Mouse (Mus musculus) megakaryocyte, embryonic 14.5 days (primary cell): Measurements from ENCODE around the gene Scube3. TPM values are rescaled to one million over a fixed set of nuclear protein-coding genes. Genes with fewer than 3 reads are reported as not detected.
A peak's percentile ranks its signal among the peaks of the same experiment; 100 is the strongest.

ENCODE experiments used
- H3K27me3 ChIP-seq: replicated peaks from 2 replicates; pipeline ENCODE3; 2012; ENCODE audit warnings: inconsistent platforms
- H3K36me3 ChIP-seq: replicated peaks from 2 replicates; pipeline ENCODE3; 2012; ENCODE audit warnings: low read length, inconsistent platforms, mixed read lengths
- H3K4me1 ChIP-seq: 2 replicates; pipeline ENCODE4 v1.6.1; 2012; ENCODE audit warnings: inconsistent platforms
- H3K4me3 ChIP-seq: replicated peaks from 2 replicates; pipeline ENCODE3; 2012; ENCODE audit warnings: moderate library complexity, mild to moderate bottlenecking, inconsistent platforms
- H3K9me3 ChIP-seq: 2 replicates; pipeline ENCODE4 v1.6.1; 2012; ENCODE audit warnings: inconsistent platforms
- FLI1 ChIP-seq: IDR thresholded peaks from 2 replicates; pipeline ENCODE4 v1.6.1; 2012; ENCODE audit warnings: low read length, inconsistent platforms, mixed read lengths
- GATA1 ChIP-seq: IDR thresholded peaks from 3 replicates; pipeline ENCODE4 v1.6.1; 2012; ENCODE audit warnings: mixed read lengths, low read length, inconsistent platforms, borderline replicate concordance
- polyA plus RNA-seq: library from polyadenylated mRNA; stranded (reverse); fragments of >175 nt; gene quantifications from 2 replicates; pipeline ENCODE4 v1.2.3, GENCODE M21; 2012; ENCODE audit warnings: low replicate concordance; ENCODE audit not compliant: insufficient read depth

The Scube3 gene
- 0.54 TPM in 1 of 2 replicates, not detected in the other for polyA plus RNA-seq

DNA sequence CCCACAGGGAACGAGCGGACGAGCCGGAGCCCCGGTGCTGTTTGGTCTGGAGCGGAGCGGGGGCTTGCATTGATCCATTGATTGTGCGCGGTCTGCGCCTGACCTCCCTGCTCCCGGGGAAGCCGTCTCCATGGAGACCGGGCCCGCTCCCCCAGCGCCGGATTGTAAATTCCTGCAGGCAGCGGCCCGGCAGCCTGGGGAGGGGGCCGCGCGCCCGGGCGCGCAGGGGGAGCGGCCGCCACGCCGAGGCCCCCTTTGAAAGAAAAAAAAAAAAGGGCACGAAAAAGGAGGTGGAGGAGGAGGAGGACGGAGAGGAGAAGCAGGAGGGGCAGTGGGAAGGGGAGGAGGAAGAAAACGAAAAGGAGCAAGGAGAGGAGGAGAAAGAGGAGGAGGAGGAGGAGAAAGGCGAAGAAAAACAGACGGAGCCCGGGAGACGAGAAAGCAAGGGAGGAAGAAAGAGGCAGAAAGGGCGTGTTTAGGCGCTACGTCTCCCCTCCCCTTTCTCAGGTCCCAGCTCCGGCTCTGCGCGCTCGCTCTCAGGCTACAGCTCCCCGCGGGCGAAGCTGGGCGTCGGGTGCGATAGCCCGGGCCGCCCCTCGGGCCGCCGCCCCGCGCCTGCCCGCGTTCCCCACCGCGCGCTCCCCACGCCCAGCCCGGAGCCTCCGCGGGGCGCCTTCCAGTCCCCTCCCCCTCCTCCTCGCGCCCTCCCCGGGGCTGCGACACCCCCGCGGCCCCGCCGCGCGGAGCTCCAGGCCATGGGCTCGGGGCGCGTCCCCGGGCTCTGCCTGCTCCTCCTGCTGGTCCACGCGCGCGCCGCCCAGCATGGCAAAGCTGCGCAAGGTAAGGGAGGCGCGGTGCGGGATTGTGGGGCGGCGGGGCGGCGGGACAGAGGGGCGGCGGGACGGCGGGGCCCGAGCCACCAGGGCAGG is at the start of gene Scube3:
Gene Scube3 (plus strand): TSS at position 371 of the 929 bp plus-strand sequence.
- H3K4me3 ChIP-seq: peak within 1 kb of the TSS; percentile 88
- H3K9me3 ChIP-seq: peaks cover 9% of the 10 kb centered on the region; the same call in 1 of the 2 replicates
- TF ChIP-seq FLI1 (no peak), GATA1 (no peak)
- H3K4me1 ChIP-seq: peaks cover 32% of the 10 kb centered on the region
- H3K36me3 ChIP-seq: no peaks in the 10 kb centered on the region
- H3K27me3 ChIP-seq: peaks cover 97% of the 10 kb centered on the region

DNA sequence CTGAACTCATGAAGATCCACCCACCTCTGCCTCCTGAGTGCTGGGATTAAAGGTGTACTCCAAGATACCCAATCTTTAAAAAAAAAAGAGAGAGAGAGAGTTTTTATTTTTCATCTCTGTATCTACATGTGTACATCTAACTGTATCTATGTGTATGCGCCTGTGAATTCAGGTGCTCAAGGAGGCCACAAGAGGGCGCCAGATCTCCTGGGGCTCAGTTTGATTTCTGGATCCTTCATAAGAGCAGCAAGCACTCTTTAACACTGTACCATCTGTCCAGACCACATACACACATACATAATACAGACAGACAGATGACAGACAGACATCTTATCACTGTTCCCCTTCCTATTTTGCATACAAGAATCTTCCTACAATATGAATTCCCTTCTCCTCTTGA is 49.6 kb upstream of the Scube3 start:
- Histone ChIP-seq H3K27me3 (peaks cover 22% of the 10 kb centered on the region), H3K9me3 (peaks cover 18% of the 10 kb centered on the region), H3K4me3 (no peak overlapping the region), H3K4me1 (0 out of 2 replicates have a peak, but pooled peaks cover 3% of the 10 kb centered on the region), H3K36me3 (no peaks in the 10 kb centered on the region)
- TF ChIP-seq GATA1: no peak
- TF ChIP-seq FLI1: no peak

DNA sequence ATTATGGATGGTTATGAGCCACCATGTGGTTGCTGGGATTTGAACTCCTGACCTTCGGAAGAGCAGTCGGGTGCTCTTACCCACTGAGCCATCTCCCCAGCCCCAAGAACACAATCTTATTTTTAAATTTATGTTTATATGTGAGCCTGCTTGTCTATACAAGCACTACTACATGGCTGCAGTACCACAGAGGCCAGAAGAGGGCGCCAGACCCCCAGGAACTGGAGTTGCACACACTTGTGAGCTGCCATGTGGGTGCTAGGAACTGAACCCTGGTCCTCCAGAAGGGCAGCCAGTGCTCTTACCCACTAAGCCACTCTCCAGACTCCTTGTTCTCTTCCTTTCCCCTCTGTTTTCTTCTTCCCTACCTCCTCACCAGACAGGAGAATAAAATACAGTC is 48.1 kb upstream of the Scube3 start:
- peaks cover 35% of the 10 kb centered on the region for H3K27me3 ChIP-seq
- no peak overlapping the region for H3K4me3 ChIP-seq
- no peaks in the 10 kb centered on the region for H3K36me3 ChIP-seq
- H3K9me3 ChIP-seq: peaks cover 22% of the 10 kb centered on the region
- TF ChIP-seq GATA1 (no peak), FLI1 (no peak)
- no peaks in the 10 kb centered on the region for H3K4me1 ChIP-seq

DNA sequence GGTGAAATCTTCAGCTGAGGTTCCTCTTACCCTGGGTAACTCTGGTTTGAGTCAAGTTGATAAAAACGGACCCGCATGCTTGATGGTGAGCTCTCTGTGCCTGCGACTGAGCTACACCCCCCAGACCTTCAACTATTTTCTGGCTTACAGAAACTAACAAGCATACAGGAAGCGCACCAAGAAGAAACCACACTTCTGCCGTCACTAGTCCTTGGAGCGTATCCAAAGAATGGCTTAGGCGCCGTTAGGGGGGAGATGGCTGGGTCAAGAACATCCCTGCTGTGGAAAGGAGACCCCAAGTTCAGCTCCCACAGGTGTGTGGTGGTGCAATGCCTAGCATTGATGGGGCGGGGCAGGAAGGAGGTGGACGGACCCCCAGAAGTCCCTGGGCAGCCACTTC is 45.5 kb upstream of the Scube3 start:
- no peaks in the 10 kb centered on the region for H3K36me3 ChIP-seq
- H3K4me1 ChIP-seq: no peaks in the 10 kb centered on the region
- no peak overlapping the region for H3K4me3 ChIP-seq
- TF ChIP-seq GATA1: no peak
- TF ChIP-seq FLI1: no peak
- H3K27me3 ChIP-seq: peaks cover 43% of the 10 kb centered on the region
- peaks cover 40% of the 10 kb centered on the region for H3K9me3 ChIP-seq

DNA sequence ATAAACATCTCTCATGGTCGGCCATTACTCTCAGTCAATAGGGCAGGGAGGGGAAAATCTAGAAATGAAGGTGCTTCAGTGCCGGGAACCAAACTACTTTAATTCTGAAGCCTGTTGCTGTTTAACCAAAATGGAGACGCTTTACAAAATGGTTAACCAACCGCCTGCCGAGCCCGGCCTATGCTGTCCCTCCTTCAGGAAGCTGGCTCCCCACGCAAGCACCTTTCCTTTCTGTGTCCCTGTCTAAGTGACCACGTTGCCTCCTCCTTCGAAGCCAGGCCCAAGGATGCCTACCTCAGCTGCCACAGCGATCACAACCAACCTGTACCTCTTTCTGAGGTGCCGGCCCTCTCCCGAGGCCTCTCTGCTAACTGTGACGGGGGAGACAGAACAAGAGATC is 44.6 kb upstream of the Scube3 start:
- H3K27me3 ChIP-seq: peaks cover 51% of the 10 kb centered on the region
- no peak for TF ChIP-seq FLI1
- no peak for TF ChIP-seq GATA1
- no peak overlapping the region for H3K4me3 ChIP-seq
- H3K4me1 ChIP-seq: no peaks in the 10 kb centered on the region
- H3K9me3 ChIP-seq: peaks cover 35% of the 10 kb centered on the region
- no peaks in the 10 kb centered on the region for H3K36me3 ChIP-seq

DNA sequence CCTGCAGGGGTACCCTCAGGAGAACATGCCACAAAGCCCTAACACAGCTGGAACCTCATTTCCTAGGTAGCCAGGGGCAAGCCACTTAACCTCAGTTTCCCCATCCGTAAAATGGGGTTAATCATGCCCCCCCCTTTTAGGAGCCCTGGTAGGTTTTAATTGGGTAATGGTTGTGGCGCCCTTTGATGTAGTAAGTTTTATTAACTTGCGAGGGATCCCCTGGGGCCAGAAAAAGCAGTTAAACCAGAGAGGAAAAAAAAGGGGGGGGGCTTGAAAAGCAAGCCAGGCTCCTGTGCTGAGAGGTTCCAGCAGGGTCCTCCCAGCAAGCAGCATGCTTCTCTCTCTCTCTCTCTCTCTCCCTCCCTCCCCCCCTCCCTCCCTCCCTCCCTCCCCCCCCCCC is 42.9 kb upstream of the Scube3 start:
- TF ChIP-seq GATA1 (no peak), FLI1 (no peak)
- Histone ChIP-seq H3K27me3 (peaks cover 62% of the 10 kb centered on the region), H3K36me3 (no peaks in the 10 kb centered on the region), H3K9me3 (peaks cover 35% of the 10 kb centered on the region), H3K4me1 (no peaks in the 10 kb centered on the region), H3K4me3 (no peak overlapping the region)

DNA sequence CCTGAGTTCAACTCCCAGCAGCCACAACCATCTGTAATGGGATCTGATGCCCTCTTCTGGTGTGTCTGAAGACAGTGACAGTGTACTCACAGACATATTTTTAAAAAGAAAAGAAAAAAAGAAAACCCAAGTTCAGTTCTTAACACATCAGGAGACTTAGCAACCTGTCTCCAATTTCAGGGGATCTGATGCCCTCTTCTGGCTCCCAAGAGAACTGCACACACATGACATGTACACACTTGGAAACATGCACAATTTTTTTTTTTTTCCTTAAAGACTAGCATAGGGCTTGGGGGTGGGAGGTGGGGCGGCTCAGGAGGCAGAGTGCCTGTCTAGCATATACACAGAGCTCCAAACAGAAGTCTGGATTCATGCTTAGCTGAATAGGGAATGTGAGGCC is 41.3 kb upstream of the Scube3 start:
- TF ChIP-seq FLI1 (no peak), GATA1 (no peak)
- Histone ChIP-seq H3K4me3 (no peak overlapping the region), H3K27me3 (peaks cover 68% of the 10 kb centered on the region), H3K36me3 (no peaks in the 10 kb centered on the region), H3K9me3 (peaks cover 37% of the 10 kb centered on the region), H3K4me1 (no peaks in the 10 kb centered on the region)

DNA sequence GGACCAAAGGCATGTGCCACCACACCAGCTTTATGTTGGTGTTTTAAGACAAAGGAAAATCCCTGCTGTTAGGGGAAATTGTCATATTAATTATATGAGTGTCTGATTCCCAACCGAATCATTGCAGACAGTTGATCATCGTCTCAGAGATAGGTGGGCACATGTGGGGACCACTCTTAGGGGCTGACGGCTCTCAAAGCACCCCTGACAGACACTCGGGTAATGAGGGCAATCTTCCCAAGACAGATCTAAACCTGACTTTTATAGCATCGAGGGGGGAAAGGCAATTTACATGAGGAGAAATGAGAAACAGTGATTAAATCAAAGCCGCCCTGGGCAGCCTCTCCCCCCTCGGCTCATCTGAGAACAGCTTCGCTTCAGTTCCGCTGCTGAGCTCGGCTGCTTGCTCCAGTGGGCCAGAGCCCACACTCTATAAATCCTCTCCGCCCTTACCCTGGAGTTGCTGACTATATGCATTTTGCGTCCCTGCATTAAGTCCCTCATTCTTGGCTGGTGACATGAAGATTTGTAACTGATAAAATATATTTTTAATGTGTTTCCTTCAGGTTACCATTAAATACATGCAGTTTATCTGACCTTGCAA is 40.6 kb upstream of the Scube3 start:
- H3K36me3 ChIP-seq: no peaks in the 10 kb centered on the region
- H3K4me3 ChIP-seq: no peak overlapping the region
- TF ChIP-seq FLI1: no peak
- no peak for TF ChIP-seq GATA1
- no peaks in the 10 kb centered on the region for H3K4me1 ChIP-seq
- H3K27me3 ChIP-seq: peaks cover 72% of the 10 kb centered on the region
- H3K9me3 ChIP-seq: peaks cover 43% of the 10 kb centered on the region

DNA sequence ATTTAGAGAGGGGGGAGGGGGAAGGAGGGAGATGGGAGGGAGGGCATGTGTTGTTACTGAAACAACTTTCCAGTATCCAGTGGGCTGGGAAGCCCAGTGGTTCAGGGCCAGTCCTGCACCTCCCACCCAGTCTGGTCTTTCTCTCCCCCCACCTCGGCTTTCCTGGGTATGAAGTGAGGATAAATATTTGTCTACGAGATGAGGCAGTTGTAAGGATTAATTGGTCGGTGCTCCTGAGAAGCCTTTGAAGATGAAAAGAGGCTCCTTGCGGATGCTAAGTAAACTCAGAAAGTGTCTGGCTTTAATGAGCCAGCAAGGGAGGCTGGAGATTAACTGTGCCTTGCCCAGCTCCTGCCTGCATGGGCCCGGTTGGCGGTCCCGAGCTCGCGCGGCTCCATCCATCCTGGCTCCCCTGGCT is 40.0 kb upstream of the Scube3 start:
- Histone ChIP-seq H3K27me3 (peaks cover 73% of the 10 kb centered on the region), H3K9me3 (peaks cover 48% of the 10 kb centered on the region), H3K36me3 (no peaks in the 10 kb centered on the region), H3K4me3 (no peak overlapping the region), H3K4me1 (no peaks in the 10 kb centered on the region)
- TF ChIP-seq FLI1 (no peak), GATA1 (no peak)

DNA sequence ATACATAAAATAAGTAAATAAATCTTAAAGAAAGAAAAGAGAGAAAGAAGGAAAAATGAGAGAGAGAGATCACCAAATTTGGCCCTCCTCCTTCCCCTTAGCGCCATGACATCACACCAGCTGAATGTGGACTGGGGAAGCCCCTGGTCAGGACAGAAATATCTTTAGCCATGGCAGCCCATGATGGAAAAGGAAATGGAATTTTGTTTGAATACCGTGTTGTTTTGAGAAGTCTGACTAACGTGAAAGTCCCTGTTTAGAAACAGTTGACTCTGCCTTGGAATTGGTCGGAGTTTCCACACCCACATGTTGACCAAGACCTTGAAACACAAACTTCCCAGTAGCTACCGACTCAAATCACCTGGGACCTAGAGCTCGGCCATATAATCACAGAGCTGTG is 37.5 kb upstream of the Scube3 start:
- peaks cover 5% of the 10 kb centered on the region; the same call in 1 of the 2 replicates for H3K4me1 ChIP-seq
- peaks cover 73% of the 10 kb centered on the region for H3K27me3 ChIP-seq
- H3K36me3 ChIP-seq: no peaks in the 10 kb centered on the region
- TF ChIP-seq GATA1 (no peak), FLI1 (no peak)
- no peak overlapping the region for H3K4me3 ChIP-seq
- H3K9me3 ChIP-seq: peaks cover 43% of the 10 kb centered on the region
